Mouse (Mus musculus) telencephalon, adult 2 months (tissue): Measurements from ENCODE around the gene Atp12a.

ENCODE experiments used
- DNase-seq: peaks from one replicate; pipeline ENCODE4 v3.0.0-alpha.2; 2011; ENCODE audit warnings: low read depth, low spot score

Atp12a gene

DNA sequence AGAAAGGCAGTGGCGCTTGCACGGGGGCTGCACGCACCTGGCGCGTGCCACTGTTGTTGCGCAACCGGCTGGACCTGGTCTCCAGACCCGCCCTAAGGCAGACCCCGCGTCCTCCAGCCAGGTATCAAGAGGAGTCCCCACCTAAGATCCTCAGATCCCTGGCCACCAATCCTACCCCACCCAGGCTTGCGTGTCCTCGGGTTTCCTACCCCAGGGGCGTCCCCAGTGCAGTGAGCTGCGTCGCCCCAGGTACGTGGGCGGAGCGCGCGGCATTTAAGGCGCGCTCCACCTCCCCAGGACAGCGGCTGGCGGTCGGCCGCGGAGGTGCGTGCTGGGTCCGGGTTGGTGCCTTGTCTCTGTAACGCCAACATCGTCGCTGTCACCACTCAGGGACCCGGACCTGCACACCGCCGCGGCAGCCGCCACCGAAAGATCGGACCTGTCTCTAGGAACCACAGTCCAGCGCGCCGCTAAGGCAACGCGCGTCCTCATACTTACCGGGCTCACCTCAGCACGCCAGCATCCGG, at the start of gene Atp12a:
Gene Atp12a, plus strand, starts transcription at position 358 of the 527 bp plus-strand sequence.
- DNase-seq = no peak

DNA sequence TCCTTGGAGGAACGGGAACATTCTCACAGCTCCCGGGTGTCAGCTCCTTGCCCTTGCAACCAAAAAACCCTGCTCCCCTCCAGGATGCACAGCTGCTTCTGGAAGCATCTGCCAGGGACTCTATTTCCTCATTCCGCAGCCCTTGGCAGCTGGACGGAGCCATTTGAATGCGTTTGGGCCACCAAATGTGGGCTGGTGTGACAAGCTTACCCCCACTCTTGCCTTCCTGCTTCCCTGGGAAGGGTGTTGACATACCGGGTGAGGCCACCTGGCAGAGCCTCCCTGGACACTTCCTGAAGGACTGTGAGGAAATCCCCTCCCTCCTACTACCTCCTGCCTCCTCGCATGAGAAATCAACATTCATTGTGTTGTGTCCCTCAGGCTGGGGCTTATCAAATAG, 49.3 kb upstream of the Atp12a start:
- no peak for DNase-seq

- no peak for DNase-seq
Observed at GRCm38 (mm10) chr14:56316333-56316732, 48.5 kb upstream of the Atp12a start.

DNA sequence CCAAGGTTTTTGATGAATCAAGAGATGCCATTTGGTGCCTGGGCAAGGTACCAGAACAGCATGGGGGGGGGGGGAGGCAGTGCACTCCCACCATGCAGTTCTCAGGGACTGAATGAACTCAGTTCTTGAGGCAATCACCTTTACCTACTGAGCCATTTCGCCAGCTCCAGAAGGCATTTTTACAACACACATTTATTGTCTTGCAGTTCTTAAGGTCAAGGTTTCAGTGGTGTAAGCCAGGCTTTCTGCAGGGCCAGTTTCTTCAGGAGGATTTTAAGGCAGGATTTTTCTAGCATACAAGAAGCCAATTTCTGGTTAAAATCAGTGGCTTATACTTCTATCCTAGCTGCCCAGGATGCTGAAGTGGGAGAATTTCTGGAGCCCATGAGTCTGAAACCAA, 41.9 kb upstream of the Atp12a start:
- DNase-seq = no peak

DNA sequence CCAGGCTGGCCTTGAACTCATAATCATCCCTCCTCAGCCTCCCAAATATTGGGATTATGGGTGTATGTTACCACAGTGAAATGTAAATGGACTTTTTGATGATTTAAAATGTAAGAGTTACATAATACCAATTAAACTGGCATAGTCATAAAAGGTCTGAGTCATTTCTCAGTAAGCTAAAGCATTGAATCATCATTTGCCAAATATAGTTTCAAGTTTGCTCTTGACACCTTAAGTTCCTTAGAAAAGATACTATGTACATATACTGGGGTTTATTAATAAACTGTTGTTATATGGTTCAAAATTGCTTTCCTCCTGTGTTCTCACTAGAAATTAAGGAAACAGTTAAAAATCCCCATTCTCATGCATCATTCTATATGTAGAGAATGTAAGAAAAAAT, 39.8 kb upstream of the Atp12a start:
- peak; percentile 50 for DNase-seq

DNA sequence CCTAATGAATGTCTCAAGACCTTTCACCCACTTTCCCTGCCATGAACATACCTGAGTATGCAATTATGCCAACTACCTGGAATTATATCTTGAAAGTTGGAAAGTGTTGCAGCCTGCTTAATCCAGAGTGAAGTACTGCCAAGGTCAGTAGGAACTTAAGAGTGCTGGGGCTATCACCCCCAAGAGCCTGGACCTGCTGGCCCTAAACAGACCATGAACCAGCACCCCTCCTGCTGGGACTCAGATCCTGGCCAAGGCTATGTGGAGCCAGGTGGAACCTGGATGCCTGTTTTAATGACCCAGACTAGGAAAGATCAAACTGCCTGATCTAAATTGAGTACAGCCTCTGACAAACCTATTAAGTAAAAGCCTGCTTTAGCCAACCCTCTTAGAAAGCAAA, 31.2 kb upstream of the Atp12a start:
- DNase-seq = no peak

GRCm38 (mm10) chr14:56334437-56334836, 30.4 kb upstream of the Atp12a start:
- no peak for DNase-seq

DNA sequence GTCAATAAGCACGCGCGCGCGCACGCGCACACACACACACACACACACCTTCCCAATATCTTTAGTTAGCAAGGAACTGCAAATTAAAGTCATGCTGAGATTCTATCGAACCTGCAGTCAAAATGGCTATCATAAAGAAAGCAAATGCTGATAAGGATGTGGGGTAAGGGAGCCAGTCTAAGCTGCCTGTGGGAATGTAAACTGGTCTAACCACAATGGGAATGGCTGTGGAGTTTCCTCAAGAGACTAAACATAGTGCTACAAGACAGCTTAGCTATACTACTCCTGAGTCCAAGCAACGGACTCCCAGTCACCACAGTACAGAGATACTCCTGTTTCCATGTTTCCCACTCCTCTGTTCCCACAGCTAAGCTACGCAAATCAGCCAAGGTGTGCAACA, 28.8 kb upstream of the Atp12a start:
- no peak for DNase-seq

DNA sequence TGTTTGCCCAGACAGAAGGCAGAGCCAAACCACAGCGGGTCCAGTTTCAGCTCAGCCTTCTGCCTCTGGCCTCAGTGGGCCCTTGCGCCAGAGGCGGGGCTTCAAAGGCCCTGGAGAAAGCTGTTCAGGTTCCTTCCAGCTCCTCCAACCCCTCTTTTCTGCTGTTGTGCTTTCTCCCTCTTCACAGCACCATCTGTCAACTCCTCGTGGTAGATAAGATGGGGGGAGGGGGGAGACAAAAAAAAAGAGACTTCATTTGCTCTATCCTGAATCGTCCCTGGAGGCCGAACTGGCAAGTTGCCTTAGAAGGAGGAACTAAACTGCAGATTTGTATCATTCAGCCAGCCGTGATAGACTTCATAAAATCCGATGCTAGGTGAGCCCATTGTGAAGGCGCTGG, 27.8 kb upstream of the Atp12a start:
- DNase-seq = no peak

- DNase-seq = no peak
Observed at GRCm38 (mm10) chr14:56337696-56338095, 27.2 kb upstream of the Atp12a start.

- no peak for DNase-seq
Observed at GRCm38 (mm10) chr14:56338882-56339442, 25.9 kb upstream of the Atp12a start.

DNA sequence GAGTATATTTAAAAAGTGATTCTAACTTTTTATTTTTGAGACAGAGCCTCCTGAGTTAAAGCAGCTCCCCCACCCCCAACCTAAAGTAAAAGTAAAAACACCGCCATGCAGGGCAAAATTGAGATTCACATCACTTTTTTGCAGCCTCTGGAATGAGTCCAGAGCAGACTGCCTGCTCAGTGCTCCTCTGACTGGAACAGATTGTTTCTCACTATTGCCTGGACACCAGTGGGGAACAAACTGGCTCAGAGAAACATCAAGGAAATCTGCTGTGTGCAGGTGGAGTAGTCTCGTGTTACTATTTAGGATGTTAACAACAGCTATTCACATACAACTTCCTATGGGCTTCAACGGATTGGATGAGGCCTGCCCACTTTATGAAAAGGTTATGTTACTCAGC, 16.2 kb upstream of the Atp12a start:
- peak; percentile 36 for DNase-seq

DNA sequence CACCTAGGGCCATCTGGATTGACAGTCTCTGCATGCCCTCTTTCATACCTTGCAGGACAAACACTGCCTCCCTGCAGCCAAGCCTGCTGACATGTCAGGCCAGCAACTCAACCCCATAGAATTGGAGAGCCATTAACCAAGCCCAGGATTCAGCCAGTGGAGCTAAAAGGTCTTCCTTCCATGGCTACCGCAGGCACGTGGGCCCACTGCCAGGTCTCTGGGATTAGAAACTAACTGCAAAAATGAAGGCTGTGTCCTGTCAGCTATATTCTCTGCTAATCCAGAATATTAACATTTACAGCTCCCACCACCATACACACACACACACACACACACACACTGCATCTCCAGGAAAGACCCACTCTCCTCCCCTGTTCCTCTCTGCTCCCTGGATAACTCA, 15.3 kb upstream of the Atp12a start:
- no peak for DNase-seq

- DNase-seq = no peak
Observed at GRCm38 (mm10) chr14:56351959-56352660, 12.8 kb upstream of the Atp12a start.

GRCm38 (mm10) chr14:56354803-56355202, 10.1 kb upstream of the Atp12a start:
- no peak for DNase-seq

DNA sequence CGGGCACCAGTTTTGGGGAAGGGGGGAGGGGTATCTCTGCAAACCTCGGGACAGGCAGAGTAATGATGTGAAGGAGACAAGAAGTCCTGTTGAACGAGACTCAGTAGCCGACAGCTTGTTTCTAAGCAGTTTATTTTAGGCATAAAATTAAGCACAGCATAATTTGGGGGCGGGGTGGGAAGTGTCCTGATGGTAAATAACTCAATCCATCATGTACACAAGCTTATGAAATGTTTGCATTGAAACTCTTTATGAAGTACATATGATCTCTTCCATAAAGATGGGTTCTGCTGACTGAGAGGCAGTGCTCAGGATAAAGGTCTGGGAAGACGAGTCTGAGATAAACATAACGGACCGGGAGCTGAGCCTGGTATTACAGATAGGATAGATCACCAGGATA, 9.5 kb upstream of the Atp12a start:
- no peak for DNase-seq

- DNase-seq = no peak
Observed at GRCm38 (mm10) chr14:56356196-56356595, 8.7 kb upstream of the Atp12a start.

DNA sequence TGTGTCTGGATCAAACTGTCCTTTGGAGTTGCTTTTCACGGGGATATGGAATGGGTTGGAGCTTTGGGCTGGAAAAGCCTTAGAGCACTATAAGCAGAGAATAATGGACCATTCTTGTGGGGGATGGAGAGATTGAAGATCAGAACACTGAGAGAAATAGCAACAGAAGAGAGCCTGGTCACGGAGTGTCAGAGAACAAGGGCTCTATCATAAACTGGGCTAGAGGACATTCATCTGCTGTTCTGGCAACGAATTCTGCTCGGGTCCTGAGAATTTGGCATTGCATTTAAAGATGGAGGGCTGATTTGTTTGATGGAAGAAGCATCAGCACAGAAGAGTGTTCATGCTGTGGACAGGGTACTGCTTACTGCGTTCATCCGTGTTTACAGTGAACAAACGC, 6.4 kb upstream of the Atp12a start:
- DNase-seq = no peak

DNA sequence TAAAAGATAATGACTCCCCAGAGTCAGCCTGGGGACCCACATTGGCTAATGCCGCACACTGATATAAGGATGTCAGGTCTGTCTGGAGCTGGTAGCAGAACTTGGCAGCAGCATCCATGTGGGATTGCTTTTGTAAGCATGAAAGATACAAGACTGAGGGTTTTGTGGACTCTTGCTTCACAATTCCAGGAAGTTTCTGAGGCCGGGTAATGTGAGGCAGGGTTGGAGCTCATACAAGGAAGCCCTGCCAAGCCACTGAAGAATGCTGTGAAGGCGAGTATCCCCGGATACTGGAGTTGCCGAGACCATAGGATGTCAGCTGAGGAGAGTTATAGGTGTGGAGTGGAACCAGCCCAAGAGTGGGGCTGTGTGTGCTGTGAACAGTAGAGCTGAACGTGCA, 5.7 kb upstream of the Atp12a start:
- no peak for DNase-seq

DNA sequence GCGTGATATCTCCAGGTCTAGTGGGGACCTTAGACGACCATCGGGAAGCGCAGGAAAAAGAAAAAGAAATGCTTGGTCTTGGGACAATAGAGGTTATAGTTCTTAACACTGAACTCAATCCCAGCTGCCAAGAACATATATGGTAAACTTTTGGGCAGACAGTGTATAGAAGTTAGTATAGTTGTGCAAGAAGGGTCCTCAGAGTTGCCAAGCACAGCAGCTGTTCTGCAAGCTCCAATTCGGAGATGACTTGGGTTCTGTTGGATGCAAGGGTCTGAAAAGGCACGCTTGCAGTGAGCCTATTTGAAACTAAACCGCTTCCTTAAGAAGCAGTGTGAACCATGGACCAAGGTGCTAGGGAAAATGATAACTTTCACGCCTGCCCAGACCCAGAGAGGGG, 424 bp downstream of the Atp12a start:
- DNase-seq = no peak

GRCm38 (mm10) chr14:56366712-56367111, 1.8 kb downstream of the Atp12a start:
- no peak for DNase-seq

GRCm38 (mm10) chr14:56368834-56369233, 4.0 kb downstream of the Atp12a start:
- DNase-seq = no peak

GRCm38 (mm10) chr14:56375731-56376130, 10.9 kb downstream of the Atp12a start:
- peak; percentile 66 for DNase-seq
